Mouse (Mus musculus) liver, postnatal 0 days (tissue): ENCODE measurements around the gene Aifm1. TPM values are rescaled to one million over a fixed set of nuclear protein-coding genes. Genes with fewer than 3 reads are reported as not detected.

ENCODE experiments used
- ATAC-seq: fragments of 200-750 bp; cut with Nextera tagmentation; 2 replicates; pipeline ENCODE4 v1.8.0; 2017; ENCODE audit warnings: mild to moderate bottlenecking, moderate library complexity
- DNase-seq: peaks from one replicate; pipeline ENCODE4 v3.0.0-alpha.2; 2016
- H3K27ac ChIP-seq: fragments of 300-500 bp; sonication (generic); 2 replicates; pipeline ENCODE4 v1.5.1; 2014; ENCODE audit warnings: antibody characterized with exemption, moderate library complexity, mild to moderate bottlenecking, low read depth
- H3K27me3 ChIP-seq: fragments of 300-500 bp; sonication (generic); 2 replicates; pipeline ENCODE4 v1.6.1; 2014; ENCODE audit warnings: low read length, control low read depth, mixed read lengths; ENCODE audit not compliant: insufficient read depth
- H3K36me3 ChIP-seq: fragments of 300-500 bp; sonication (generic); replicated peaks from 2 replicates; pipeline ENCODE4 v1.6.1; 2014; ENCODE audit warnings: mild to moderate bottlenecking, control low read depth, low read length, moderate library complexity, mixed read lengths; ENCODE audit not compliant: insufficient read depth
- H3K4me1 ChIP-seq: fragments of 300-500 bp; sonication (generic); 2 replicates; pipeline ENCODE4 v1.6.1; 2014; ENCODE audit warnings: antibody characterized with exemption, mild to moderate bottlenecking, control low read depth; ENCODE audit not compliant: insufficient read depth
- H3K4me2 ChIP-seq: fragments of 300-500 bp; sonication (generic); 2 replicates; pipeline ENCODE4 v1.6.1; 2014; ENCODE audit warnings: low read depth, mild to moderate bottlenecking, low read length, moderate library complexity, mixed read lengths
- H3K4me3 ChIP-seq: fragments of 300-500 bp; sonication (generic); 2 replicates; pipeline ENCODE4 v1.5.1; 2014; ENCODE audit warnings: low read depth, low read length
- H3K9ac ChIP-seq: fragments of 300-500 bp; sonication (generic); replicated peaks from 2 replicates; pipeline ENCODE4 v1.6.1; 2014; ENCODE audit warnings: mild to moderate bottlenecking, moderate library complexity
- H3K9me3 ChIP-seq: fragments of 300-500 bp; sonication (generic); 2 replicates; pipeline ENCODE4 v1.6.1; 2016; ENCODE audit warnings: mild to moderate bottlenecking, control low read depth, low read length, mixed read lengths
- CTCF ChIP-seq: sonication (generic); IDR thresholded peaks from 2 replicates; pipeline ENCODE4 v1.5.1; 2016; ENCODE audit warnings: antibody characterized with exemption, low read depth
- EP300 ChIP-seq: IDR thresholded peaks from 2 replicates; pipeline ENCODE4 v1.6.1; 2016; ENCODE audit warnings: antibody characterized with exemption, low read depth, mild to moderate bottlenecking
- WGBS: fragments of 180-500 bp; shearing (Covaris S2); extraction: QIAGEN DNeasy Blood & Tissue Kit; methylation state at CpG from one replicate; pipeline ENCODE4 v1.1.7; 2014; ENCODE audit not compliant: insufficient replicate concordance; 5-methylcytosine and 5-hydroxymethylcytosine counted together
- polyA plus RNA-seq: library from polyadenylated mRNA; unstranded; fragments of >200 nt; fragmentation: Nextera tagmentation; extraction: Ambion mirVana; gene quantifications from 2 replicates; pipeline ENCODE4 v1.2.1, GENCODE M21; 2015

Gene Aifm1
- polyA plus RNA-seq, 1 experiment from 2014 or later = 64.0 TPM

DNA sequence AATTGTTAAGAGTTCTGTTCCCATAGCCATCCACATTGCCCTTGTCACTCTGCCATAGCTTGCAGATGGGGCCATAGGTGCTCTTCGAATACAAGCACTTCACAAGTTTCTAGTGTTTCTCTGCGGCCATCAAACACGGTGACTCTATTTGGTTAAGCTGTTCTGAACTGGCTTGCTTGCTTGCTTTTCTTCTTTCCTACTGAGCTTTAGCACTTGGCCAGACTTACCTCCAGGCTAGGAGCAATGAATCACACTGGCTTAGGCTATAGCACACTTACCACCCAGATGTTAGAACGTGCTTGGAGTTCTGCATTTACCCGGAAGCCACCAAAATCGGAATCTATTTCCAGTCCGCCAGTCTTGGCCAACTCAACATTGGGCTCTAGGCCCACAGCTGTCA, 31.7 kb downstream of the Aifm1 start:
- no peak for ATAC-seq

DNA sequence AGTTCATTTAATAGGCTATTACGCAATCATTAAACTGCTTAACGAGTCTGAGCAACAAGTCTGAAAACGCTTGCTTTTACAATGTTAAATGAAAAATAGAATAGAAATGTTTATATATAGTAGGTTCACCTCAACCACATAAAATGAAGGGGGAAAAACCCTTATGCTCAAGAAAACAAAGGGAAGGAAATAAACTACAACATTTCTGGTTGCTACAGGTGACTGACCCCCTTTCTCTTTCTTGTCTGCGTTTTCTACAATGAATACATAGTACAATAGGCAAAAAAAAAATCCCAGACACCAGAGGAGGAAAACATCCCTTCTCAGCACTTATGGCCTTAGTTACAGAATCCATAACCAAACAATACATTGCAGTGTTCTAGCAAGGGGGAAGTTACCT, 32.3 kb downstream of the Aifm1 start:
- Histone ChIP-seq H3K27ac (no peak overlapping the region), H3K4me1 (no peaks in the 10 kb centered on the region), H3K4me2 (no peak overlapping the region), H3K4me3 (no peak overlapping the region), H3K9me3 (no peaks in the 10 kb centered on the region), H3K27me3 (no peaks in the 10 kb centered on the region), H3K9ac (no peak overlapping the region), H3K36me3 (peaks cover 11% of the 10 kb centered on the region)
- TF ChIP-seq EP300 (no peak), CTCF (no peak)
- WGBS = 76% methylated on average over 4 of the region's 4 CpGs
- ATAC-seq (no peak), DNase-seq (no peak)

More for the DNA sequence above, 31.7 kb downstream of the Aifm1 start:
- 79% methylated on average over 7 of the region's 7 CpGs for WGBS
- no peak overlapping the region for H3K4me3 ChIP-seq
- no peak for DNase-seq
- no peaks in the 10 kb centered on the region for H3K4me1 ChIP-seq
- no peak overlapping the region for H3K9ac ChIP-seq
- H3K27me3 ChIP-seq = no peaks in the 10 kb centered on the region
- H3K36me3 ChIP-seq = peaks cover 11% of the 10 kb centered on the region
- no peak overlapping the region for H3K4me2 ChIP-seq
- H3K9me3 ChIP-seq = no peaks in the 10 kb centered on the region
- H3K27ac ChIP-seq = no peak overlapping the region
- no peak for TF ChIP-seq CTCF
- TF ChIP-seq EP300 = no peak

DNA sequence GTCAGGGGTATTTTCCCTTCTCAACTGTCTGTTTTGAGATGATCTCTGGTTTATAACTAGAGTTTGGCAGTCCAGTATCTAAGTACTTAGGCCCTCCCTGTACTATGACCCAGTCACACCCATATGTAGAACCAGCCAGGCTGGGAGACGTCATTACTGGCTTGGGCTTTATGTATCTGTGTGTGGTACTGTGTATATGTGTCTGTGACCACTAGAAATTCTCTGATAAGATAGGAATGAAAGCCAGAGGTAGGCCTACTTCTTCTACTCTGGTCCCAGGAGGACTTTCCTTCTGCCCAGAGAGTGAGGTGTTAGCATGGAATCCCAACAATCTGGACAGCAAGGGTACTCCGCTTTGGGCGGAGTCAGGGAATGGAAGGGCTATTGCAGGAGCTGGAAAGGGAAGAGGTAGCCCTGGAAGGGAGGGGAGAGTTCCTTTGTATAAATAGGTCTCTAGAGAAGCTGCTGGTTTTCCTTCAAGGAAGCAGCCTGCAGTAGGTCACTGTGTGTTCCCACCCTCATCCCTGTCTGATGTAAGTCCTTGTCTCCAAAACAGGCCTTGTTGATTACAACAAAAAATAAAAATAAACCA, 45.9 kb downstream of the Aifm1 start:
- no peak overlapping the region for H3K9ac ChIP-seq
- H3K9me3 ChIP-seq = no peaks in the 10 kb centered on the region
- no peaks in the 10 kb centered on the region for H3K36me3 ChIP-seq
- H3K4me3 ChIP-seq = no peak overlapping the region
- DNase-seq (no peak), ATAC-seq (no peak)
- H3K4me1 ChIP-seq = no peaks in the 10 kb centered on the region
- no peak overlapping the region for H3K4me2 ChIP-seq
- H3K27me3 ChIP-seq = no peaks in the 10 kb centered on the region
- WGBS = 68% methylated on average over 3 of the region's 3 CpGs
- no peak overlapping the region for H3K27ac ChIP-seq
- TF ChIP-seq CTCF (no peak), EP300 (no peak)

DNA sequence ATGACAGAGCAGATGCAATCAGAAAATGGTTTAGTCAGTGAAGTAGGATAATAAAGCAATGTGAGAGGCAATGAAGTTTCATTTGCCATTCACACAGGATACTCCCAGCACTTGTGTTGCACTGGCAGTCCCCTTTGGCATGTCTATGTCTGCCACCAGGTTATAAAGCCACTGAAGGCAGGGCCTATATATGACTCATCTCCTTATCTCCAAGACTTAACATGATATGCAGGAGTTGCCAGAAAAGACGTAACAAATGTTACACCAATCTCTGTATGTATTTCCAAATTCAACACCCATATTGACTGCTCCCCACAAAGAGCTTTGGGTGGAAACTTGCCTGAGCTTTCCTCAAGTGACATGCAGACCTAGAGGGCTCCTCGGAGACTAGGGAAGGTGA, 47.2 kb downstream of the Aifm1 start:
- Histone ChIP-seq H3K27ac (no peak overlapping the region), H3K9me3 (no peaks in the 10 kb centered on the region), H3K4me3 (no peak overlapping the region), H3K4me2 (no peak overlapping the region), H3K27me3 (no peaks in the 10 kb centered on the region), H3K36me3 (no peaks in the 10 kb centered on the region), H3K9ac (no peak overlapping the region), H3K4me1 (no peaks in the 10 kb centered on the region)
- WGBS = 60% methylated on average over 2 of the region's 2 CpGs
- ATAC-seq (no peak), DNase-seq (no peak)
- TF ChIP-seq EP300 (no peak), CTCF (no peak)

DNA sequence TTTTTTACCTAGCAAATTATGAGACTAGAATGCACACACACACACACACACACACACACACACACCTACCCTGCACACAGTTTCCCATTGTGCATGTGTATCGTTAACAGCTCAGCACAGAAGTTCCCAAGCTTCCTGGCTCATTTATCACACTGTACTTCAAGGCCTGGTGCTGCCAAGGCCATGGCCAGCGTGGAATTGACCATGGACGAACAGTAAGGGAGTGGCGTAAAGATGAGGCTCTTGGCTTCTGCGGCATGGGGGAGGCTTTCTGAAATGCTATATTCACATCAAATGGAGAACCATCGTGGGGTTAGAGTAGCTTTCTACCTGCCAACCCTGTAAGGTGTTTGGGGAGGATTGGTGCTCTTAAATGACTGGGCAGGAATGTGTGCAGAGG, 48.9 kb downstream of the Aifm1 start:
- no peaks in the 10 kb centered on the region for H3K9me3 ChIP-seq
- no peaks in the 10 kb centered on the region for H3K36me3 ChIP-seq
- H3K4me2 ChIP-seq = no peak overlapping the region
- TF ChIP-seq EP300 (no peak), CTCF (no peak)
- H3K4me3 ChIP-seq = no peak overlapping the region
- no peak for ATAC-seq
- no peaks in the 10 kb centered on the region for H3K4me1 ChIP-seq
- H3K27ac ChIP-seq = no peak overlapping the region
- no peaks in the 10 kb centered on the region for H3K27me3 ChIP-seq
- 86% methylated on average over 6 of the region's 6 CpGs for WGBS
- DNase-seq = no peak
- H3K9ac ChIP-seq = no peak overlapping the region

DNA sequence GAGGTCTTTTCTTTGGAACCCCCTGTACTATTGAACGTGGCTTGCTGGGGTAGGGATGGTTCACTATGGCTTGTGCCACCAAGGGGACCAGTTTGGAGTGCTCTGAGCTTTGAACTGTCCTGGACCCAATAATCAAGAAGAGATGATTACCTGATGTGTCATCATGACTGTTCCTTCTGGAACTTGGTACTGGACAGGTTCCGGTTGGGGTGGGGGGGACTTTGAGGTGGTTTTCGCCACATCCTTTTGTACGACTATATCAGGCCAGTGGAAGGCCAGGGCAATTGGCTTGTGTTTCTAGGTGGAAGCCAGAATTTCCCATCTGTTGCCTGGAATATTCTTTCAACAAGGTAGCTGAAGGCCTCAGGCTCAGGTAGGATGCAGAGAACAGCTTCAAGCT, 49.7 kb downstream of the Aifm1 start:
- 82% methylated on average over 4 of the region's 4 CpGs for WGBS

More for the DNA sequence above, 49.7 kb downstream of the Aifm1 start:
- H3K27me3 ChIP-seq = no peaks in the 10 kb centered on the region
- ATAC-seq (no peak), DNase-seq (no peak)
- TF ChIP-seq CTCF = no peak
- no peaks in the 10 kb centered on the region for H3K4me1 ChIP-seq
- H3K4me2 ChIP-seq = no peak overlapping the region
- H3K9me3 ChIP-seq = no peaks in the 10 kb centered on the region
- H3K27ac ChIP-seq = no peak overlapping the region
- H3K4me3 ChIP-seq = no peak overlapping the region
- H3K9ac ChIP-seq = no peak overlapping the region
- no peaks in the 10 kb centered on the region for H3K36me3 ChIP-seq
